Mouse (Mus musculus) midbrain, embryonic 16.5 days (tissue): Measurements from ENCODE around the gene Tmem132a. TPM values are rescaled to one million over a fixed set of nuclear protein-coding genes. Genes with fewer than 3 reads are reported as not detected.

Source experiments
- ATAC-seq: fragments of 200-750 bp; cut with Nextera tagmentation; 2 replicates; pipeline ENCODE4 v1.8.0; 2017; ENCODE audit warnings: moderate TSS enrichment
- H3K27ac ChIP-seq: fragments of 300-500 bp; sonication (generic); 2 replicates; pipeline ENCODE4 v1.5.1; 2014; ENCODE audit warnings: mild to moderate bottlenecking, low read length, mixed read lengths
- H3K27me3 ChIP-seq: fragments of 300-500 bp; sonication (generic); 2 replicates; pipeline ENCODE4 v1.6.1; 2014; ENCODE audit warnings: low read depth, low read length, mixed read lengths; ENCODE audit not compliant: control insufficient read depth, insufficient read depth
- H3K36me3 ChIP-seq: fragments of 300-500 bp; sonication (generic); 2 replicates; pipeline ENCODE4 v1.6.1; 2014; ENCODE audit warnings: mild to moderate bottlenecking, low read length, moderate library complexity, mixed read lengths; ENCODE audit not compliant: control insufficient read depth, insufficient read depth
- H3K4me1 ChIP-seq: fragments of 300-500 bp; sonication (generic); 2 replicates; pipeline ENCODE4 v1.6.1; 2014; ENCODE audit warnings: mild to moderate bottlenecking, low read length, mixed read lengths; ENCODE audit not compliant: control insufficient read depth, insufficient read depth
- H3K4me2 ChIP-seq: fragments of 300-500 bp; sonication (generic); 2 replicates; pipeline ENCODE4 v1.6.1; 2014; ENCODE audit warnings: mild to moderate bottlenecking, low read length, mixed read lengths
- H3K4me3 ChIP-seq: fragments of 300-500 bp; sonication (generic); 2 replicates; pipeline ENCODE4 v1.5.1; 2014; ENCODE audit warnings: low read depth, mild to moderate bottlenecking, low read length, moderate library complexity, mixed read lengths
- H3K9ac ChIP-seq: fragments of 300-500 bp; sonication (generic); 2 replicates; pipeline ENCODE4 v1.6.1; 2014; ENCODE audit warnings: low read depth, low read length, mixed read lengths
- H3K9me3 ChIP-seq: fragments of 300-500 bp; sonication (generic); replicated peaks from 2 replicates; pipeline ENCODE4 v1.6.1; 2014; ENCODE audit warnings: mild to moderate bottlenecking, low read length, mixed read lengths; ENCODE audit not compliant: control insufficient read depth, poor library complexity, severe bottlenecking
- WGBS: fragments of 180-500 bp; shearing (Covaris S2); extraction: QIAGEN DNeasy Blood & Tissue Kit; methylation state at CpG from one replicate; pipeline ENCODE4 v1.1.7; 2014; 5-methylcytosine and 5-hydroxymethylcytosine counted together
- polyA plus RNA-seq: library from polyadenylated mRNA; unstranded; fragments of >200 nt; fragmentation: Nextera tagmentation; extraction: Ambion mirVana; gene quantifications from 2 replicates; pipeline ENCODE4 v1.2.1, GENCODE M21; 2015

Tmem132a gene
- polyA plus RNA-seq, 1 experiment from 2014 or later, result 242 TPM

DNA sequence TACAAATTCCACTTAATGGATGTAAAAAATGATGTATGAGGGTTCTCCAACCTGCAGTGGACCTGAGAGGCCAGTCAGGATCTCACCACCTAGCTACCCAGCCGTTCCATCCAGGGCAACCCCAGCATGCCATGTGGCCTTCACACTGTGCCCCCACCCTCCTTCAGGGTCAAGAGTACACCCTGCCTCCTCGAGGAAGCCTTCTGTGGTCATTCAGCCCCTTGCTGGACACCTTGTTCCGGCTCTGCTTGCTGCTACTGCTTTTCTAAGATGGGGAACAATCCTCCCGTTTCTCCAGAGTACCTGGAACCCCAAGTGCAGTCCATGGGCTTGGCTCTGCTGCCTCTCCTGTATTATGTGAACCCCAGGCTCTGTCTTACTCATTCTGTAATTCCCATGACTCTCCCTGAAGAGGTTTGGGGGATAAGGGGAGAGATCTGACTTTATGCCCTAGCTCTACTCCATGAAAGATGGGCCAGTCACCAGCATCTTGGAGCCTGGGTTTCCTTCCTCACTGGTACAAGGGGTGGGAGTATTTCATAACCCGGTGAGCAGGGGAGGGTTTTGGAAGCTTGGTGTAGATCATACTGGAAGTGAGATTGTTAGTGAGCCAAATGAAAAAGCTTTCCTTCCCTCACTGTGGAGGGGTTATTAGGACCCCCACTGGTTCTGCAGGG, 1.7 kb downstream of the Tmem132a start:
- 22% methylated on average over 5 of the region's 5 CpGs for WGBS
- ATAC-seq, result no peak

DNA sequence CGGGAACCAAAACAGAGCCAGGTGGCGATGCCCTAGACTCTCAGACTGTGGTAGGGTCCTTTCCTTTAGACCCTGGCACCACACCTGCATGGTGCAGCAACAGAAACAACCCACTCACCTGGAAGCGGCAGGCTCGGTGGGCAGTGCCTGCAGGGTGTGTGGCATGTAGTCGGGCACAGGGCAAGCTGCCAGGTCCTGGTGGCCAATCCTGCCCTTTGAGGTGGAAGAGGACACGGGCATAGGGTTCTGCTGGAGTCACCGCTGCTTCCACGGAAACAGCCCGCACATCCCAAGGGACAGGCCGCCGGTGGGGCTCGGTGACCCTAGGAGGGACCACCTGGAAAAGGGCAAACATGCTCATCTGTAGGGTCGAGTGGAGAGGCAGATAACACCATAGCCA, 3.4 kb downstream of the Tmem132a start:
- Histone ChIP-seq H3K4me3 (no peak overlapping the region), H3K9me3 (no peaks in the 10 kb centered on the region), H3K27me3 (no peaks in the 10 kb centered on the region), H3K9ac (no peak overlapping the region), H3K36me3 (peaks cover 42% of the 10 kb centered on the region), H3K27ac (no peak overlapping the region), H3K4me1 (peaks cover 29% of the 10 kb centered on the region), H3K4me2 (no peak overlapping the region; the same call in 1 of the 2 replicates)
- ATAC-seq, result no peak
- WGBS, result 94% methylated on average over 13 of the region's 13 CpGs

More for the DNA sequence above, 1.7 kb downstream of the Tmem132a start:
- H3K4me1 ChIP-seq, result peaks cover 29% of the 10 kb centered on the region
- no peaks in the 10 kb centered on the region for H3K27me3 ChIP-seq
- H3K4me3 ChIP-seq, result peak overlapping the region; percentile 91
- peak overlapping the region; percentile 97 for H3K9ac ChIP-seq
- no peaks in the 10 kb centered on the region for H3K9me3 ChIP-seq
- peak overlapping the region; percentile 95 for H3K27ac ChIP-seq
- peak overlapping the region; percentile 83 for H3K4me2 ChIP-seq
- H3K36me3 ChIP-seq, result peaks cover 44% of the 10 kb centered on the region

DNA sequence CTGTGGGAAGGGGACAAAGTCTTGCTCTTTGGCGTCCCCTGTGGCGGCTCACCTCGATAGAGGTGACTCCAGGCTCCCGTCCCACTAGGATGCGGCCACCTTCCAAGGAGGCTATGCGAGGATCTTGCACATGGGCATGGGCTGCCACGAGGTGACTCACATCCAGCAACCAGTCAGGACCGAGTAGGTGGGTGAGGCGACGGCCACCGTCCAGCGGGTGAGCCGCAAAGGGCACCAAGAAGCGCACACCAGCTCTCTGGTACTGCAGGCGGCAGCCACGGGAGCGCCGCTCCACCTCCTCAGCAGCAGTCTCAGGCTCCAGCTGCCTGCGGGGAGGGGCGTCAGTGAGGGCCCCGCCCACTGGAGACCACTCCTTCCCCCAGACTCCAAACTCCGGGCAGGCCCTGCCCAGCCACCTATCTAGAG, 9.7 kb downstream of the Tmem132a start:
- H3K27ac ChIP-seq, result no peak overlapping the region
- ATAC-seq, result no peak
- H3K9ac ChIP-seq, result no peak overlapping the region
- no peak overlapping the region for H3K4me2 ChIP-seq
- no peaks in the 10 kb centered on the region for H3K9me3 ChIP-seq
- H3K36me3 ChIP-seq, result peaks cover 55% of the 10 kb centered on the region
- H3K4me1 ChIP-seq, result no peaks in the 10 kb centered on the region
- H3K27me3 ChIP-seq, result no peaks in the 10 kb centered on the region
- no peak overlapping the region for H3K4me3 ChIP-seq
- 47% methylated on average over 22 of the region's 22 CpGs for WGBS

DNA sequence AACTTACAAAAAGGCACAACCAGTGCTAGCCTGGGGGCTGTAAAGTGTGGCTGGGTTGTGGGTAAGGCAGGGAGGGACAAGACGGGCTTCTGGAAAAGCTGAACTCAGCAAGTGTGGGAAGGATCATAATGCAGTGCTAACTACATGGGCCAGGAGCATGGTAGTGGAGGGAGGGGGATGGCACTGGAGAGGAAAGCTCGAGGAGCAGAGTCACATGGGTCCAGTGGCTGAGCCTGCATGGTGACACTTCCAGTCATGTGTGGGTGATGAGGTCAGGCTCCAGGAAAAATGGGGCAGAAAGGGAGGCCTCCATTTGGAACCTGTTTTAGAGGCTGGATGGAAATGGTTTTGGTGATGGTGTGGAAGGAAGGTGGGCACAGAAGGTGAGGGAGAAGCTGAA, 13.2 kb downstream of the Tmem132a start:
- H3K9ac ChIP-seq, result no peak overlapping the region
- H3K4me3 ChIP-seq, result no peak overlapping the region
- WGBS, result 49% methylated on average over 2 of the region's 2 CpGs
- H3K27ac ChIP-seq, result no peak overlapping the region
- no peaks in the 10 kb centered on the region for H3K27me3 ChIP-seq
- H3K4me1 ChIP-seq, result no peaks in the 10 kb centered on the region
- ATAC-seq, result peak; percentile 46
- no peak overlapping the region for H3K4me2 ChIP-seq
- peaks cover 30% of the 10 kb centered on the region for H3K36me3 ChIP-seq
- no peaks in the 10 kb centered on the region for H3K9me3 ChIP-seq

DNA sequence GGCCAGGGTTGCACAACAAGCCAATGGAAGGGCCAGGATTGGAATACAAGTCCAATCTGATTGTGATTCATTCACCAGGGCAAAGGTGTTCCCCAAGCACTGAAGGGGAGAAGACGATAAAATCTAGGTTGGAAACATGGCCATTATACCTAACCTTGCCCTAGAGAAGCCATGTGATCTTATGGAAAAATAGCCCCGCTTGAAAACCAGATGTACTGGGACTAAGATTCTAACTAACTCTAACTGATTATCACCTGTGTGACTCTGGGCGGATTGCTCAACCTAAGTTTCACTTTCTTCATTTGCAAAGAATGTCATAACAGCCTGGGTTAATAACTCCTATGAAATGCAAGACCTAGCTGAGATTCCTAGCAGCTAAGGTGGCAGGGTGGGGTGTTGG, 14.3 kb downstream of the Tmem132a start:
- H3K27me3 ChIP-seq, result no peaks in the 10 kb centered on the region
- H3K4me3 ChIP-seq, result no peak overlapping the region
- 96% methylated on average over 3 of the region's 3 CpGs for WGBS
- no peaks in the 10 kb centered on the region for H3K4me1 ChIP-seq
- peaks cover 25% of the 10 kb centered on the region; the same call in 1 of the 2 replicates for H3K36me3 ChIP-seq
- no peak overlapping the region for H3K9ac ChIP-seq
- no peak for ATAC-seq
- no peaks in the 10 kb centered on the region for H3K9me3 ChIP-seq
- H3K27ac ChIP-seq, result no peak overlapping the region
- H3K4me2 ChIP-seq, result no peak overlapping the region

DNA sequence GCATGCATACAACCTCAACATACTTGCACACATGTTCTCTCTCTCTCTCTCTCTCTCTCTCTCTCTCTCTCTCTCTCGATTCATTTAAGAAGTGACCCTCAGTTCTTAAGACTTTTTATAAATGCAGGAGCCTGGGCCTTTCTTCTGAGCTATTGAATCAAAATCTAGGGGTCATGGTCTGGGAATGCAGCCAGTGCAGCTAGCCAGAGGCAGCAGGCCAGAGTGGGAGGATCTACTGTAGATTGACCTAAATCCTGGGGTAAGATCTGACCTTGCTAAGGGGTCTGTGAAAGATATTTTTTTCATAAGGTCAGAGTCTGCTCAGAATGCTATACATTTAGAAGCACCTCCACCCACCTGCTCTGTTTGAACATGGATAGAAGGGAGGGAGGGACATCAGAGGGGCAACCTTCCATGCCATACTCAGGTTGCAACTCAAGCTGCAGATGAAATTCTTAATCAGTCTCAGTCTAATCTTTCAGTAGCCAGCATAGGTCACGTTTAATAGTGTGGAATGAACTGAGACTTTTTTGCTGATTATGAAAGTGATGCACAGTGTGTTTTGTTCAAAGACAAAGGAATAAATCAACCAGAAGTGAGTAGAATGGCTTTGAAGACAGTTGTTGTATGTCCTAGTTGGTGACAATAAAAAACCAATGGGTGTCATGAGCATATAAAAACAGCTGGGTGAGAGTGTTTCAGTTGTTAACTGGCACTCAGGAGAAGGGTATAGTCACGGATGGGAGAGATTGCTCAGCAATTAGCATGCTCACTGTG, 22.2 kb downstream of the Tmem132a start:
- Histone ChIP-seq H3K4me1 (no peaks in the 10 kb centered on the region), H3K27ac (no peak overlapping the region), H3K4me2 (no peak overlapping the region), H3K9ac (no peak overlapping the region), H3K4me3 (no peak overlapping the region), H3K27me3 (no peaks in the 10 kb centered on the region), H3K36me3 (no peaks in the 10 kb centered on the region), H3K9me3 (no peaks in the 10 kb centered on the region)
- WGBS, result 44% methylated on average over 3 of the region's 3 CpGs
- no peak for ATAC-seq

DNA sequence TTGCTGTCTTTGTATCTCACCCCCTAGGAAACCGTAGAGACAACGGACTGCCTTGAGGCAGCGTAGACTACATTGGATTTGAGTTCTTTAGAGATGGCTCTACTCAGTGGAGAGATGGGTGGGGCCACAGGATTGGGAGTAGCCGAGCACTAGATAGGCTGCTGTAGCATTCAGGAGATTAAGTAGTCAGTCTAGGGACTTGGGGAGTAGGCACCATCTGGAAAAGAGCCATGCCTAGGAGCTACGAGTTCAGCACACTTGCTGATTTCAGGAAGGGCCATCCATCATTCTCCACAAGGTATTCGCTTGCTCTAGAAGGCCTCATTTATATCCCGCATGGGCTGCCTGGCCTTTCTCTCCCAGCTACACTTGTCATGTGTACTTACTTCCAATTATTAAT, 23.6 kb downstream of the Tmem132a start:
- H3K4me3 ChIP-seq, result no peak overlapping the region
- no peaks in the 10 kb centered on the region for H3K27me3 ChIP-seq
- H3K36me3 ChIP-seq, result no peaks in the 10 kb centered on the region
- WGBS, result 69% methylated on average over 7 of the region's 7 CpGs
- H3K9me3 ChIP-seq, result no peaks in the 10 kb centered on the region
- H3K27ac ChIP-seq, result no peak overlapping the region
- H3K9ac ChIP-seq, result no peak overlapping the region
- H3K4me2 ChIP-seq, result no peak overlapping the region
- no peak for ATAC-seq
- H3K4me1 ChIP-seq, result no peaks in the 10 kb centered on the region

DNA sequence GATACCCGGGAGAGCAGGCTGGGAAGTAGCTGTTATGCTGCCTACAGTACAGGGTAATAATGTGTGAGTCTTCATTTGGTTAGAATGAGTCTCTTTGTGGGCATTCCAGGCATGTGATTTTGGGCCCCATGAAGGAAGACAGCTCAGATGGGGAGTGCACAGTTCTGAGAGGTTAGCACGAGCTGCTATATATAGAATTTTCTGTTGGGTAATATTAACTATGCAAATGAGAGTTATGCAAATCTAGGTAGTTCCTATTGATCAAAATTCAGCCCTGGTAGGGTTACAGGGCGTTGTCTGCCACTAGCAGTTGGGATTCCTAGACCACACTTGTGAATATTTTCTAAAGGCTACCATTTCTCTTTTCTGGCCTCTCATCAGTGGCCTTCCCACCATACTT, 24.3 kb downstream of the Tmem132a start:
- H3K9me3 ChIP-seq, result no peaks in the 10 kb centered on the region
- no peak overlapping the region for H3K4me2 ChIP-seq
- H3K27me3 ChIP-seq, result no peaks in the 10 kb centered on the region
- H3K9ac ChIP-seq, result no peak overlapping the region
- no peak for ATAC-seq
- no peak overlapping the region for H3K4me3 ChIP-seq
- 87% methylated on average over 3 of the region's 3 CpGs for WGBS
- H3K4me1 ChIP-seq, result no peaks in the 10 kb centered on the region
- H3K27ac ChIP-seq, result no peak overlapping the region
- H3K36me3 ChIP-seq, result no peaks in the 10 kb centered on the region

DNA sequence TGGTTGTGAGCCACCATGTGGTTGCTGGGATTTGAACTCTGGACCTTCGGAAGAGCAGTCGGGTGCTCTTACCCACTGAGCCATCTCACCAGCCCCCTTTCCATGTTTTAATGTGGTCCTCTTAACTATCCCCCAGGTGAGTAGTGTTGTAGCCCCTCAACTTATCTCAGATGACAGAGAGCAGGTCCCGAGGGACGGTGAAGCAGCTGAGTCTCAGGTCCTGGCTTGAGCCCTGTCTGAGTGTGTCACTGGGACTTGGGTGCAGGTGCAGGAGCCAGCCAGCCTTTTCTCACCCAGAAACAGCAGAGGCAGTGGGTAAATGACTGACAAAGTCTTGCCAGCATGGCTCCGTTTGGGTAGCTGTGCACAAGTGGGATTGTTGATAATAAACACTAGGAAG, 25.5 kb downstream of the Tmem132a start:
- H3K4me2 ChIP-seq, result no peak overlapping the region
- no peaks in the 10 kb centered on the region for H3K27me3 ChIP-seq
- no peak for ATAC-seq
- no peak overlapping the region for H3K27ac ChIP-seq
- 96% methylated on average over 5 of the region's 5 CpGs for WGBS
- no peaks in the 10 kb centered on the region for H3K4me1 ChIP-seq
- H3K36me3 ChIP-seq, result no peaks in the 10 kb centered on the region
- H3K9me3 ChIP-seq, result no peaks in the 10 kb centered on the region
- H3K9ac ChIP-seq, result no peak overlapping the region
- no peak overlapping the region for H3K4me3 ChIP-seq
